Mouse (Mus musculus): ENCODE results near the gene Cacna1a.
"Not testable (repeated sequence)": the region's sequence is repeated elsewhere in the genome, so short reads cannot be mapped to it uniquely, and the experiment has no call there.

The Cacna1a gene

DNA sequence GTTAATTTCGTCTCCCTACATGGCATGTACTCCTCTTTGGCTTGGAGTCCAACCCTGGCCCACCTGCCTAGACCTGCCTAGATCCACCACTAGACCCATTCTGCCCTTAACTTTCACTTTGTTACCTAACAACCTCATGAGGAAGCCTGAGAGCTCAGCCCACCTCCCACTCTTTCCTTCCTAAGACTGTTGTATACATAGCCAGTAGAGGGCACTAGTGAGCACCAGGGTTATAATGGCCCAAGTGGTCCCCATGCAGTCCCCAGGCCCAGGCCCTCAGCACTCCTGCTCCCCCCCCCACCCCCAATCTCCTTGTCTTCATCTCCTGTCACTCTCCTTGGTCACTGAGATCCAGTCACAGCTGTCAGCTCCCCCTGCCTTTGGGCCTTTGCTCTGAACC lies 86.2 kb downstream of the Cacna1a start:
- no peak for DNase-seq (ENCODE audit: low read depth, low spot score)

DNA sequence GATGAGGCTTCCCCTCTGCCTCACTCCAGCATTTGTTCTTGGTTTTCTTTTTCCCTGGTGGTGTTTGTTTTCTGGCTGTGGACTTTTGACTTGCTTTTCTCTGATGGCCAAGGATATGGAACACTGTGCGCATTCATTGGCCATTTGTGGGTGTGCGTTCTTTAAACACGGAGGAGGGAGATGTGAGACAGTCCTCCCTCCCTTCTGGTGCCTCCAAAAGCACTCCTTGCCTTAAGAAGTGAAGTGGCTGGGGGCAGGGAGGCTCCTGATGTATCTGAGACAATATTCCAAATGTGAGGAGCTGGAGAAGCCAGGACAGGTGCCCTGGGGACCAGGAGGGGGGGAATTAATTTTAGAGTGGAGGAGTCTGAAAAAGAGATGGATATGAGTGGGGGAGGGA lies 89.1 kb downstream of the Cacna1a start:
- DNase-seq (ENCODE audit: low read depth, low spot score), result no peak

DNA sequence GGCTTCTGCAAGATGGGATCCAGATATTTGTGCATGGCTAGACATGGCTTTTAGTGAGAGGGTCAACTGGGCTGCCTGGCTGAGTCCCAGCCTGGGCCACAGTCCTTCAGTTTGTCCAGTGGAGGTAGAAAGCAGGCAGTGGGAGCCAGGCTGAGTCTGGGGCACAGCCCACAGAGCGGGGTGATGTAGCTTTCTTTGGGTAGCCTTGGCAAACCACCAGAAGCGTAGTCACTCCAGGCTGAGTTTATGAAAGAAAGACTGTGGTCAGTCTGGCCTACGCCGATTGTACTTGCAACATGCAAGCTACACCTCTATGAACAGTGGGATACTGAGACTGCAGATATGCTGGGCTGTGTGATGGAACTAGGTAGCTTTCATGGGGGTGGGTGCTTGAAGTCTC lies 94.8 kb downstream of the Cacna1a start:
- DNase-seq (ENCODE audit: low read depth, low spot score), result no peak

DNA sequence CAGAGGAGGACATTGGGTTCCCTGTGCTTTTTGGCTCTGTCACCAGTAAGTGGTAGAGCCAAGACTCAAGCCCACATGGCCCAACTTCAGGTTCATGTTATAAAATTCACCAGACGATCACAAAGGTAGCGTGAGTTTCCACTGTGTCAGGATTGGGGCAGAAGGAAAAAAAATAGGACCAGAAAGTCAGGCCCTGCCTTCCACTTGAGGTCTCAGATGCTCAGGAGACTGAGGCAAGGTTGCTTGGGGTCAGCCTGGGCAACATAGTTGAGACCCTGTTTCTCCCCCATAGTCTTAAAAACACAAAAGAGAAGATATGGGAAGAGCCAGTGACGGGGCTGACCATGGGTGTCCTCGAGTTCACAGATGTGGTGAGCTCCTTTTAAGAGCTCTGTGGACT lies 97.1 kb downstream of the Cacna1a start:
- DNase-seq (ENCODE audit: low read depth, low spot score), result no peak

DNA sequence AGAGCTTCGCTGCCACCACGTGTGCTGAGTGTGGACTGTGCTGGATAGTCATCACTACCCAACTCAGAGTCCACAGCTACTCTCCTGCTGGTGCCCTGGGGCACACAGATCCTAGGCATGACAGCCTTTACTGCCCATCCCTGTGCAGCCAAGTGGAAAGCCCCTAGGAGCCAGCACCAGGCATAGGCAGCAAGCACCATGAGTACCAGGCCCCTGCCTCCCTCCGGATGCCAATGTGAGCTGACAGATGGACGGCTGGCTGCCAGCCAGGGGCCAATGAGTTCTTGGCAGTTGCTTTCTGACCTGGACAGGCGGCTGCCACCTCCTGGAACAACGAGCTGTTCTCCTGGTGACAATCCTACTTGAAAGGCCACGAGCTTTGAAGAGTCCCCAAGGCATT lies 97.6 kb downstream of the Cacna1a start:
- no peak for DNase-seq (ENCODE audit: low read depth, low spot score)

DNA sequence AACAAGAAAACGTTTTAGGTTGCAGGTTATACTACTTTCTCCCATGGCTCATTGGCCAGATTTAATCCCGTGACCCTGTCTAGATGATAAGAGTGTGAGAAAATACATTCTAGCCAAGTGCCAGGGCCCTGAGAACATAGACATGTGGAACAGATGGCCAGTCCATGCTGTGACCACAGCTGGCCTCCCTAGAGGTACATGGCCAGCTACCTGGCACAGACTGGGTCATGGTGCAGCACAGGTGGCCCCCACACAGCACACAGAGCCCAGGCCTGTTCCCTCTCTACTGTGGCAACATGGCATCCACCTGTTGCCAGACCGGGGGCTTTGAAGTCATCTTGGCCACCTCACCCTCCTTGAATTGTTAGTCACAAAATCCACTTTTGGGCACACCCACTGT lies 101.0 kb downstream of the Cacna1a start:
- DNase-seq (ENCODE audit: low read depth, low spot score), result no peak

DNA sequence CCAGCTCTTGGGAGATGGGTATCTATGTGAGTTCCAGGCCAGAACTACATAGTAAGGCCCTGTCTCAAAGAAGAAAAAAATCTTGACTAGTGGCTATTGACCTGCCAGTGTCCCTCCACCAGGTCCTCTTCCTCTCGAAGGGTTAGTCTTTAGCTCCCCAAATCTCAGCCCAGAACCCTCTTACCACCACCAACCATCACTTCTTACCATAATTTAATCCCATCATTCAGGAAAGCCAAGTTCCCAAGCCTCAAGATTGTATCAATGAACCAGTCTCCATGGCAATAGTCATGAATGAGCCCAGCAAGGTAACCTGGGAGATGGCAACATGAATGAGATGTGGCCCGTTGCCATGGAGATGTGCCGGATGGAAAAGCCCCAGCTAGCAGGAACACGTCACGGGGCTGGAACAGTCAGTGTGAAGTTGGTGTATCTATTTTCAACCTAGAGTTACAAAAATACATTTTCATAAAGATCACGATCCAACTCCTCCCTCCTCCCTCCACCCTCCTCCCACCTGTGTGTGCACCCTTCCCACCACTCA lies 106.4 kb downstream of the Cacna1a start:
- no peak for DNase-seq (ENCODE audit: low read depth, low spot score)

DNA sequence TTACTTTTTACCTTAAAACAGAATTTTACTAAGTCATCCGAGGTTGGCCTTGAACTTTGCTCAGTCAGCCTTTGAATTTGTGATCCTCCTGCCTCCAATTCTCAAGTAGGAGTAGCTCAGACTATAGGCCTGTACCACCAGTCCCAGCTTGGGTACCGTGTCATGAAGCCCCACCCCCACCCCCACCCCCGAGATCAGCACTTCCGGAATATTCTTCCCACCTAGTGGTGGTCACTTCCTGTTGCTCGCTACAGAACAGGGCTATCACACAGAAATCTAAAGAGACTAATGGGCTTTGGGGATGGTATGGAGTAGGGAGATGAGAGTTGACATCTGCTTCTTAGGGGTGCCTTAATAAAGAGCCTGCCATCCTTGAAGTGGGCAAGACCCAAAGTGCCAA lies 112.9 kb downstream of the Cacna1a start:
- no peak for DNase-seq (ENCODE audit: low read depth, low spot score)

DNA sequence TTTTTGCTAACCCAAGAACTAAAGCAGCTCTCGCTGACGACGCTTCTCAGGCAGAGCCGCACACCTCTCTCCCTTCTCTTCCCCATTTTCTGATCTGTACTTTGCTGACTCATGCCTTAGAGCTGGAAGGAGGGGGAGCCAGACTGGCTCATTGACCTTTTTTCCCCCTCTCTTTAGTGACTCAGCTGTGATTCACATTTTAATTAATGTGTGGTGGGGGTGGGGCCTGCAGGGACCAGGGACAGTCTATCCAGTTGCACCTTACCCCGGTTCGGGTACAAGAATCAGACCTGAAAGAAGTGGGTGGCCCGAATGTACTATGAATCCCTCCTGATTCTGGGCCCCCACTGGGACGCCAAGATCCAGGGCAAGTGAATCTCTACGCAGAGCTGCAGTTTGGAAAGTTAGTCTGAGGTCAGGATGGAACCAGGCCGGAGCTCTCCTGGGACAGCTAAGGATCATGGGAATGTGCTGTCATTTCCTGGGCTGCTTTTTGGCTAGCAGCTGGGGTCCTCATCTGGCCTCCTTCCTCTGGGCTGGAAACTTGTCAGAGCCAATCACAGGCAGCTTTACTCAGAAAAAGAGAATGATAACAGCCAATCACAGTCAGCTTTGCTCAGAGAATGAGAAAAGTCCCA lies 113.5 kb downstream of the Cacna1a start:
- DNase-seq (ENCODE audit: low read depth, low spot score), result no peak

DNA sequence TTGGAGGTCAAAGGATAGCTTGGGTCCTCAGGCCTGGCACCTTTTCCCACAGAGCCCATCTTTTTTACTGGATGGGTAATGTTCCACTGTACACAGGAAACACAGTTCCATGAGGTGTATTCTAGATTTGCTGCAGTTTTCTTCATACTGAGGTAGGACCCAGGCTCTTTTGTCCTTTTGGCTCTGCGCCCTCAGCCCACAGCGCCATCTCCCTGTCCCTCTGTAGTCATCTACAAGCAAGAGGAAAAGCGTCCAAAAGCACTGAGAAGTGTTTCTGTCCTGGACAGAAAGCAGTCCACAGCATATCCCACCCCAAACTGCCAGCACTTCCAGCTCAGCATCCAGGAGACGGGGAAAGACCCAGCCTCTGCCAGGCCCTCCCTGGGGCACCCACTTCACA lies 114.4 kb downstream of the Cacna1a start:
- DNase-seq (ENCODE audit: low read depth, low spot score), result no peak

DNA sequence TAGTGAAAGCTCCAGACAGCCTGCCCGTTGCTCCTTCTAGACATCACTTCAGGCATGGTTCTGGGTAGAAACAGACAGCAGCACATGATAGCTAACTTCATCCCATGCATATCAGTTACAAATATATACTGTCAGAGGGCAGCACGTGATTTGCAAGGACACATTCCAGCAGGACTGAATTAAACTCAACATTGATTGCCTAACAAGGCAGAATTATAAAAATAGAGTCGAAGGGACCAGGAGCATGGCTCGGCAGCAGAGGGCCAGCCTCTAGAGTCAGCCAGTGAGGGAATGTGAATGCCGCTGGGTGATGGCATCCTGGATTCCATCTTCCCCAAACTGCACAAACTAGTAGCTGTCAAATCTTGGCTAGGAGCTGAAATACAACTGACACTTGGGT lies 119.0 kb downstream of the Cacna1a start:
- DNase-seq (ENCODE audit: low read depth, low spot score), result no peak

DNA sequence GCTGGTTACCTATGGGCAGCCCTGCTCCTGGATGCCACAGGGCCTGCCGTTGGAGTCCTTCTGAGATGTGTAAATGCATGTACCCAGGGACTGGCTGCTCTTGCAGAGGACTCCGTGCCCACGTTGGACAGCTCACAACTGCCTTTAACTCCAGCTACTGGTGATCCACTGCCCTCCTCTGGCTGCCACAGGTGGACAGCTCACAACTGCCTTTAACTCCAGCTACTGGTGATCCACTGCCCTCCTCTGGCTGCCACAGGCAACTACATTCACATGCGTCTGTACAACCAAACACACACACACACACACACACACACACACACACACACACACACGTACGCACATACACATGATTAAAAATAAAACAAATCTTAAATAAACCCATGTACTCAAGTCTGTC lies 121.5 kb downstream of the Cacna1a start:
- DNase-seq (ENCODE audit: low read depth, low spot score), result not testable (repeated sequence)

DNA sequence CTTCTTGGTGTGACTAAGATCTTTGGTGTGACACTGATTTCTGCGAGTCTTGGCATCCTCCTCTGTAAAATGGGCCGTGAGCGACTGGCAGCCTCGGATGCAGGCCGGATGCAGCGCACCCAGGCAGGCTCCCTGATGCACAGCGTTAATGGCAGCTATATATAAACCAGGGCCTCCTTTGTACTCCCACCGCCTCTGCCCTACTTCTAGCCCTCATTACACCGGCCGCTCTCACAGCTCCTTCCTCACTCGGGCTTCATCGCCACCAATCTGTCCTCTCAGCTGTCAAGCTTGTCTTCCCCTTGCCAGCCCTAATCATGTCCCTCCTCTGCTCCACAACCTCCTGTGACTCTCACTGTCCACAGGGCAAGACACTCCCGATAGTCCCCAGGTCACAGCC lies 123.4 kb downstream of the Cacna1a start:
- no peak for DNase-seq (ENCODE audit: low read depth, low spot score)

DNA sequence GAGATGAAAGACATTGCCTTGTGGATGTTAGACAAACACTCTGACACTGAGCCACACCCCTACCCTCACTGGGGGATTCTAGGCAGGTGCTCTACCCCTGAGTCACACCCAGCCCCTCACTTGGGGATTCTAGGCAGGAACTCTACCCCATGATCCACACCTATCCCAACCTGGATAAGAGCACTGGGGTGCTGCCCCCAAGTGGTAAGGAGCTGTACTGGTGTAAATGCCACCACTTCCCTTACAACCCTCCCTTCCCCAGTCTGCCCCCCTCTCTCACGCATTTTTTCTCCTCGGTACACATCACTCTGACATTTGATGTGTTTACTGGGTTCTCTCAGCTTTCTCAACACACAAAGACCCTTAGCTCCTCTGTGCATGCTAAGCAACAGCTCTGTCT lies 125.5 kb downstream of the Cacna1a start:
- no peak for DNase-seq (ENCODE audit: low read depth, low spot score)

DNA sequence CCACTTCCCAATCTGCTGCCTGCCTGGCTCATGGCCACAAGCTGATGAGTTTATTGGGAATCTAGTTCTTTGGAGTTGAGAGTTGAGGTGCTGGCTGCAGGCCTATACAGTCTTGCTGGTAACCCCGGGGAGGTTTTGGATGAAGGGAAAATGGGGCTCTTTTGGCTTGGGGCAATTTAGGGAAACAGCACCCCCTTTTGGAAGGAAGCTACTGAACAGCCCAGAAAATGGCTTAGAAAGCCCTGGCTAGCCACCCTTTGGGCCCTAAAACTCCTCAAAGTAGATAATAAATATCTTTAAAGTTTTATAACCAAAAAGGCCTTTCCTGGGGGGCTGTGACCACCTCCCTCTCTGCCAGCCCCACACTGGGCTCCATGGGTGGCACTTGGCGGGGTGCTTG lies 129.9 kb downstream of the Cacna1a start:
- DNase-seq (ENCODE audit: low read depth, low spot score), result no peak

DNA sequence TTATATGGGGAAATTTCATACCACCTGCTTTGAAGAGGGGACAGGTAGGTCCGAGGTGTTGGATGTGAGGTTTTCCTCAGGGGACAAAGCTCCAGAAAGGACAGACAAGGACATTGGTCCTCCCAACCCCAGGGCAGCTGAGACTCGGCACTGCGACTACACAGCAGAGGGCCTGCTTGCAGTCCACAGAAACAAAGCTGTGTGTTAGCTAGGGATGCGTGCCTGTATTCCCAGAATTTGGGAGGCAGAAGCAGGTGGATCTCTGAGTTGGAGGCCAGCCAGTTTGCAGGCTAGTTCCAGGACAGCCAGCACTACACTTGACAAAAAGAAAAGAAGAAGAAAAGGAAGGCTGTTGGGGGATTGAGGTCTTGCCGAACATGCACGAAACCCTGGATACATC lies 130.5 kb downstream of the Cacna1a start:
- no peak for DNase-seq (ENCODE audit: low read depth, low spot score)

DNA sequence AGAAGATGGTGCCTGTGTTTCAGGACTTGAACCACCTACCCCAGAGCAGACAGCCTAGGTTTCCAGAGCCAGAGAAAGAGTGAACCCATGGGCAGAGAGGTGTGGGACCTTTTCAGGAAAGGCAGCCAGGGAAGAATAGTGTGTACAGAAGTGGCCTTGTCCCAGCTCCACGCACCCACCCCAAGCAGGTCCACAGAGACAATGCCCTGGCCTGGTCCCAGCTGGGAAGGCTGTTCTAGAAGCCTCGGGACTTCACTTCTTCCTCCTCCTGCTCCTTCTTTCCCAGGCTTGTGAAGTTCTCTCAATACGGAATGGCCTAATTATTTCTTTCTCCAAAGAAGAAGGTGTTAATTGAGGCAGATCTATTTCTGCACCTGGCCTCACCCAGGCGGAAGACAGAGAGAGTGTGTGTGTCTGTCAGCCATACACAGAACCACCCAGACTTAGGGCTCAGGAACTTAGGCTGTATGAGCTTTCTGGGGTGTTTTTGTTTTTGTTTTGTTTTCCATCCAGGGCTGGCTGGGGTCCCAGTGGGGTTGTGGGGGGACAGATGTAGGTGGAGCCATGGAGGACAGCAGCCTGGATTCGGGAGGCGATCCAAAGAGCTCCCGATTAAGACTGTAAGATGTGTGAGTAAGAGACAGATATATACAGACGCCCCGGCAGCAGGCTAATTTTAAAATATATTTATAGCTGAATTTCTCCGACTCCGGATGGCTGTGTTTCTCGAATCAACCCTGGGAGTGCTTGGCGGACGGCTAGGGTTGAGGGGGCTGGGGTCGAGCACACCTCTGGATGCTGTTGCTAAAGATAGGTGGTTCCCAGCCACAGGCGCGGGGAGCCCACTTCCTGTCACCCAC lies 131.8 kb downstream of the Cacna1a start:
- DNase-seq (ENCODE audit: low read depth, low spot score), result no peak

DNA sequence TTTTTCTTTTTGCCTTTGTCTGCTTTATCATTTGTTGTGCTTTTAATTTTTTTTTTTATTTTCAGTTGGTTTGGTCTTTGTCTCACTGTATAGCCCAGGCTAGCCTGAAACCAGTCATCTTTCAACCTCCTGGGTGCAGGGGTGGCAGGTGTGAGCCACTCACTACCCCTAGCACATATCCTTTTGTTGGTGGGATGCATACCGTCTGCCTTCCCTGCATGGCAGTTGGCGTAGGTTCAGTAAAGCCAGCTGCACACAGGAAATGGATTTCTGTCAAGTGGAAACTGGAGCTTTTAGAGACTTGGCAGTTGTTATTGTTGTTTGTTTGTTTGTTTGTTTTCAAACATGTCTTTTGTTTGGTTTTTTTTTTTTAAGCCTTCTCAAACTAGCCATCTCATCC lies 132.8 kb downstream of the Cacna1a start:
- no peak for DNase-seq (ENCODE audit: low read depth, low spot score)

DNA sequence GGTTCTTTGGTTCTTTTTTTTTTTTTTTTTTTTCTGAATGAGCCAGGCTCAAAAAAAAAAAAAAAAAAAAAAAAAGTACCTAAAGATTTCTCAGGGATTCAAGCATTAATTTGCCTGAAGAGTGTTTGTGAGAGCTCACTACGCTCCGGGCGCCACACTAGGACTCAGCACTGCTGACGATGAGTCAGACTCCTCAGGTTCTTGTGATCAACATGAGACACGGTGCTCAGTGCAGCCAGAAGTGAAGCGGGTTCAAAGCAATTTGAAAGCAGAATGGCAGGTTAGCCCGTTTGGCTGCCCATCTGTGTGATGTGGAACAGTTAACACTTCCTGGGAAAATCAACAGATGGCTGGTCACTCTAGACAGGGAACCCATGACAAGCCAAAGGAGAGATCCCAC lies 139.8 kb downstream of the Cacna1a start:
- DNase-seq (ENCODE audit: low read depth, low spot score), result no peak

DNA sequence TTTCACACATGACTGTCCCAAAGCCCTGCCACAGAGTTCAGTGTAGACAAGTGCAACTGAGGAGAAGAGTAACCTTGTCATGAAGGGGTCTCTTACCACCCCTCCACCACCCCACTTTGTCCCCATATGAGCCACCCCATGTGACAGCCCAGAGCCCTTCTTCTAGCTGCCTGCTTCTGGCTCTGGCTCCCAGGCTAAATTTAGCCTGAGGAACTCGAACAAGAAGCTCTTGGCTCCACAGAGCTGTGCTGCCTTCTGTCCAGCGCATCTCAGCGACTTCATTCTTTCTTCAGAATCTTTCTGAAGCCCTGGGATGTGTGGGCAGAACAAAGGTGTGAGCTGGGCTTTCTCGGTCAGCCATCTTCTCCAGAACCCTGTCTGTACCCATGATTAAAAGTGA lies 141.3 kb downstream of the Cacna1a start:
- no peak for DNase-seq (ENCODE audit: low read depth, low spot score)

DNA sequence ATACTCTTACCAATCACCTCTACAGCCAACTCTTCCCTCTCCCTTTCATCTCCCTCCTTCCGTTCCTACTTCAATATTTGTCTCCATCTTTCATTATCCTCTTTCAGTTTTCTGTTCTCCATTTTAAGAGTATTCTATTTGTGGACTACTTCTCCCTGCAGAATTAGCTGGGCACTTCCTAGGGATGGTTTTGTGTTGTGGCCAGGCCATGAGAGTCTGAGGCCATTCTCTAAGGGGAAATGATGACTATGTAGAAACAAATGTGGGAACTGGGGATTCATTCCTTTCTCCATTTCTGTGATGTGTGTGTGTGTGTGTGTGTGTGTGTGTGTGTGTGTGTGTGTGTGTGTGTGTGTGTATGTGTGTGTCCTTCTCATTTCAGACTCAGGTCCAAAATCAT lies 144.5 kb downstream of the Cacna1a start:
- no peak for DNase-seq (ENCODE audit: low read depth, low spot score)

DNA sequence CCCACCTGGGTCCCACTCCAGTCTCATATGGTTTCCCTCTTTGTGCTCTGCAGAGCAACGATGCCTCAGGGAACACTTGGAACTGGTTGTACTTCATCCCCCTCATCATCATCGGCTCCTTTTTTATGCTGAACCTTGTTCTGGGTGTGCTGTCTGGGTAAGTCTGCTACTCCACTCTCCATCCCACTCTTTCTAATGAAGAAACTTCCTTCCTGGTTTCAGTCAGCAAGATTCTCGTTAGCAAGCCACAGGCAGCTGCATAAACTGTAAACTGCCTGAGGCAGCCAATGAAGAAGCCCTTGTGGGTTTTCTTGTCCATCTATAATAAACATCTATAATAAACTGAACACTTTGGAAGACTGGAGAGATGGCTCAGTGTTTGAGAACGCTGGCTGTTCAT lies 145.1 kb downstream of the Cacna1a start:
- no peak for DNase-seq (ENCODE audit: low read depth, low spot score)

DNA sequence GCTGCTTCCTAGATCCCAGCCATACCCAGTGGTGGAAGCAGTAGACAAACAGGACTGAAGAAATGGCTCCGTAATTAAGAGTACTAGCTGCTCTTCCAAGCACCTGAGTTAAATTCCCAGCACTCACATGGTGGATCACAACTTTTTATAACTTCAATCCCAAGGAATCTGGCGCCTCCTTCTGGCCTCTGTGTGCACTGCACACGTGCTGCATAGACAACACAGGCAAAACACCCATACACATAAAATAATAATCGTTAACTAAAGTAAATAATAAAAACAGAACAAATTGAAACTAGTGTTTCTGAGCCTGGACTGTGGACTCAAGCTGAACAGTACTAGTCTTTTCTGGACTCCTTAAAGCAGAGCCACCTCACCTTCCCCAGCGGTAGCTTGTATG lies 148.7 kb downstream of the Cacna1a start:
- DNase-seq (ENCODE audit: low read depth, low spot score), result no peak

Data from retina, postnatal 7 days (tissue).